8 mouse cellular contexts compared by ENCODE assay signal in genomic region chr17:33555223-33555855, GRCm38 (mm10). TPM values are rescaled to one million over a fixed set of nuclear protein-coding genes. Genes with fewer than 3 reads are reported as not detected.
DNase-seq lines count a peak whose midpoint lies in the region; TF ChIP-seq lines count a peak whose summit lies in the region.

Myo1f (plus strand) TSS chr17:33555707.

- H3K27me3 ChIP-seq in heart, adult 2 months (ENCODE audit: control insufficient read depth, insufficient read depth, low read length), result no peaks in the 10 kb centered on the region
- H3K27me3 ChIP-seq in heart, embryonic 10.5 days (ENCODE audit: insufficient read depth, poor library complexity, severe bottlenecking), result no peaks in the 10 kb centered on the region
- H3K27me3 ChIP-seq in CH12.LX (replicated peaks), result no peaks in the 10 kb centered on the region
- H3K27me3 ChIP-seq in liver, adult 2 months (ENCODE audit: control insufficient read depth, insufficient read depth, low read length), result no peaks in the 10 kb centered on the region

- TF ChIP-seq POLR2A in heart, adult 2 months (IDR thresholded peaks at IDR 0.05; ENCODE audit: insufficient read depth, low read depth, low read length), result peak; percentile 38; the same call in 1 of the 2 replicates
- TF ChIP-seq POLR2A in CH12.LX (IDR thresholded peaks at IDR 0.05; ENCODE audit: low read depth, low read length), result 0 out of 2 replicates have a peak, but pooled peaks have one; percentile 47
- TF ChIP-seq POLR2A in liver, adult 2 months (IDR thresholded peaks at IDR 0.05; ENCODE audit: extremely low read depth, insufficient read depth, low read length), result no peak

- intact Hi-C loops in heart, adult 2 months (cut with DNase I), result no loop called here

- H3K9me3 ChIP-seq in heart, embryonic 10.5 days, result no peaks in the 10 kb centered on the region
- peaks cover 4% of the 10 kb centered on the region for H3K9me3 ChIP-seq in CH12.LX (replicated peaks; ENCODE audit: low read length)

- no peak within 1 kb of the TSS for H3K4me3 ChIP-seq in heart, adult 2 months
- no peak within 1 kb of the TSS for H3K4me3 ChIP-seq in heart, embryonic 10.5 days
- H3K4me3 ChIP-seq in CH12.LX (replicated peaks in 1 of 3; ENCODE audit: low read depth in 2 of 3, low read length in 2 of 3, poor library complexity in 1 of 3), result peak within 1 kb of the TSS; percentile 22 to 50 (median 44)
- 0 out of 2 replicates have a peak within 1 kb of the TSS, but pooled peaks have one; percentile 15 for H3K4me3 ChIP-seq in liver, adult 2 months (ENCODE audit: insufficient read depth, low read depth, low read length)

- no peaks in the 10 kb centered on the region for H3K79me2 ChIP-seq in heart, adult 2 months (replicated peaks; ENCODE audit: control insufficient read depth, insufficient read depth, low read length)
- H3K79me2 ChIP-seq in CH12.LX (replicated peaks; ENCODE audit: control insufficient read depth, extremely low read depth, insufficient read depth, poor library complexity, severe bottlenecking), result no peaks in the 10 kb centered on the region
- H3K79me2 ChIP-seq in liver, adult 2 months (ENCODE audit: control insufficient read depth, insufficient read depth, low read length), result no peaks in the 10 kb centered on the region

- H3K4me2 ChIP-seq in CH12.LX (ENCODE audit: insufficient read depth, low read depth, poor library complexity, severe bottlenecking), result peak within 1 kb of the TSS; percentile 43

- H3K4me1 ChIP-seq in heart, adult 2 months (ENCODE audit: control insufficient read depth, insufficient read depth, low read length), result no peaks in the 10 kb centered on the region
- H3K4me1 ChIP-seq in heart, embryonic 10.5 days, result no peaks in the 10 kb centered on the region
- peaks cover 28 to 81% of the 10 kb centered on the region in 2 experiments for H3K4me1 ChIP-seq in CH12.LX (ENCODE audit: control insufficient read depth in 1 of 2, insufficient read depth in 2 of 2)
- no peaks in the 10 kb centered on the region; the same call in 1 of the 2 replicates for H3K4me1 ChIP-seq in liver, adult 2 months (ENCODE audit: control insufficient read depth, insufficient read depth, low read length)

- TF ChIP-seq RAD21 in CH12.LX (IDR thresholded peaks at IDR 0.05; ENCODE audit: low read depth, low read length), result no peak

- TF ChIP-seq CTCF in heart, adult 2 months (IDR thresholded peaks at IDR 0.05), result no peak
- no peak for TF ChIP-seq CTCF in CH12.LX (conservative IDR thresholded peaks at IDR 0.05 in 1 of 2, IDR thresholded peaks at IDR 0.05 in 1 of 2; ENCODE audit: low read depth in 2 of 2, low read length in 2 of 2)
- no peak for TF ChIP-seq CTCF in liver, adult 2 months (IDR thresholded peaks at IDR 0.05; ENCODE audit: low read depth, low read length)

- in situ Hi-C loops in CH12.LX (cut with MboI; ENCODE audit: low pct_ligation_motif_present, low pct_unique_long_range_greater_than_20kb, low sequenced_read_pairs), result no loop called here

- no peaks in the 10 kb centered on the region for H3K36me3 ChIP-seq in heart, adult 2 months (ENCODE audit: control insufficient read depth, insufficient read depth, low read length)
- peaks cover 18% of the 10 kb centered on the region for H3K36me3 ChIP-seq in heart, embryonic 10.5 days
- peaks cover 9 to 23% of the 10 kb centered on the region in 2 experiments for H3K36me3 ChIP-seq in CH12.LX (replicated peaks in 1 of 2; ENCODE audit: control insufficient read depth in 1 of 2, insufficient read depth in 1 of 2, low read length in 1 of 2)
- H3K36me3 ChIP-seq in liver, adult 2 months (ENCODE audit: control insufficient read depth, insufficient read depth, low read length), result peaks cover 2% of the 10 kb centered on the region; the same call in 1 of the 2 replicates

- TF ChIP-seq EP300 in heart, adult 2 months (IDR thresholded peaks at IDR 0.05; ENCODE audit: insufficient read depth, low read depth, low read length), result 0 out of 2 replicates have a peak, but pooled peaks have one; percentile 4
- no peak for TF ChIP-seq EP300 in CH12.LX (IDR thresholded peaks at IDR 0.05; ENCODE audit: low read length)

- dilution Hi-C loops in CH12.LX (cut with MboI; ENCODE audit: extremely low pct_ligation_motif_present, extremely low pct_unique_long_range_greater_than_20kb, low sequenced_read_pairs), result no loop called here

- 25% methylated on average over 6 of the region's 6 CpGs for WGBS in heart, adult 2 months
- WGBS in heart, embryonic 10.5 days, result 37% methylated on average over 6 of the region's 6 CpGs
- WGBS in liver, adult 2 months, result 43% methylated on average over 6 of the region's 6 CpGs

- peak; percentile 40 to 75 for DNase-seq in heart, adult 2 months
- no peak for DNase-seq in heart, embryonic 10.5 days (ENCODE audit: low spot score)
- DNase-seq in CH12.LX (ENCODE audit: extremely low read depth), result peak; percentile 70
- peak; percentile 30 for DNase-seq in liver, adult 2 months (ENCODE audit: extremely low read depth, low read depth, low spot score)
- DNase-seq in natural killer cell, adult 2 months (ENCODE audit: low spot score in 2 of 2), result peak; percentile 65 to 72
- no peak for DNase-seq in ovary, postnatal 10 days (ENCODE audit: low spot score)
- no peak for DNase-seq in urinary bladder, postnatal 14 days (ENCODE audit: low spot score)
- no peak for DNase-seq in retina, embryonic 14.5 days (ENCODE audit: low spot score)

- peak within 1 kb of the TSS; percentile 5; the same call in 1 of the 2 replicates for H3K27ac ChIP-seq in heart, adult 2 months
- H3K27ac ChIP-seq in heart, embryonic 10.5 days, result no peak within 1 kb of the TSS
- H3K27ac ChIP-seq in CH12.LX (ENCODE audit: insufficient read depth, low read depth), result no peak within 1 kb of the TSS
- H3K27ac ChIP-seq in liver, adult 2 months (replicated peaks; ENCODE audit: insufficient read depth, low read depth, low read length), result 0 out of 2 replicates have a peak within 1 kb of the TSS, but pooled peaks have one; percentile 52

- no peak within 1 kb of the TSS for H3K9ac ChIP-seq in heart, adult 2 months (ENCODE audit: low read depth, low read length)
- no peak within 1 kb of the TSS for H3K9ac ChIP-seq in CH12.LX (ENCODE audit: insufficient read depth, low read depth)
- H3K9ac ChIP-seq in liver, adult 2 months (ENCODE audit: low read depth, low read length), result peak within 1 kb of the TSS; percentile 28; the same call in 1 of the 2 replicates

TF ChIP-seq in CH12.LX, 34 proteins besides CTCF, POLR2A, EP300 and RAD21:
- TF ChIP-seq TBP (conservative IDR thresholded peaks at IDR 0.05; ENCODE audit: low read depth, low read length) (no peak), TCF12 (IDR thresholded peaks at IDR 0.05; ENCODE audit: low read depth, low read length) (0 out of 2 replicates have a peak, but pooled peaks have one; percentile 16), MAX (IDR thresholded peaks at IDR 0.05; ENCODE audit: low read length) (no peak), MAZ (IDR thresholded peaks at IDR 0.05; ENCODE audit: low read depth, low read length) (0 out of 2 replicates have a peak, but pooled peaks have one; percentile 10), RCOR1 (conservative IDR thresholded peaks at IDR 0.05; ENCODE audit: low read depth, low read length) (no peak), GABPA (IDR thresholded peaks at IDR 0.05; ENCODE audit: insufficient replicate concordance, low read depth, low read length) (no peak), CHD1 (IDR thresholded peaks at IDR 0.05; ENCODE audit: low read depth, low read length) (no peak), PAX5 (IDR thresholded peaks at IDR 0.05; ENCODE audit: low read length) (no peak)

RNA-seq across cellular contexts. Expression of gene Myo1f, which starts in this region (rescaled TPM):
- total RNA-seq in heart, adult 2 months (2021), result 1 to 10 TPM; 2.3 to 3.1 TPM
- polyA plus RNA-seq in heart, adult 2 months (2012; rRNA removed), result 2.8 and 3.2 TPM in 2 replicates
- 0.74 and 1.4 TPM in 2 replicates for polyA plus RNA-seq in heart, embryonic 10.5 days (2016; fragmentation: Nextera tagmentation; extraction: Ambion mirVana)
- total RNA-seq in CH12.LX (2012; rRNA removed) (19.5 and 19.6 TPM in 2 replicates), CH12.LX (2014; rRNA removed) (13.1 and 13.6 TPM in 2 replicates)
- polyA plus RNA-seq in CH12.LX (2012; ENCODE audit: insufficient read length, low read depth), result 27.5 and 29.1 TPM in 2 replicates
- 1.7 and 2.9 TPM in 2 replicates for total RNA-seq in liver, adult 2 months (2014; rRNA removed)
- 1.1 and 1.4 TPM in 2 replicates for polyA plus RNA-seq in liver, adult 2 months (2012; rRNA removed)

Comparison
In these comparisons a context has a peak if more than half of its experiments do, and no peak if none do; other contexts are left out.
1. DNase-seq: peak in heart, adult 2 months (2 of 2), CH12.LX (single experiment), liver, adult 2 months (single experiment) and natural killer cell, adult 2 months (2 of 2); none in heart, embryonic 10.5 days (single experiment), ovary, postnatal 10 days (single experiment), urinary bladder, postnatal 14 days (single experiment) and retina, embryonic 14.5 days (single experiment).
2. H3K27ac ChIP-seq: peak in heart, adult 2 months (single experiment) and liver, adult 2 months (single experiment); none in heart, embryonic 10.5 days (single experiment) and CH12.LX (single experiment).
3. H3K4me3 ChIP-seq: peak in CH12.LX (3 of 3) and liver, adult 2 months (single experiment); none in heart, adult 2 months (single experiment) and heart, embryonic 10.5 days (single experiment).